Mouse (Mus musculus) forebrain, embryonic 12.5 days (tissue): ENCODE data around the gene Ankrd55. TPM values are rescaled to one million over a fixed set of nuclear protein-coding genes. Genes with fewer than 3 reads are reported as not detected.
"Not testable (repeated sequence)": the region's sequence is repeated elsewhere in the genome, so short reads cannot be mapped to it uniquely, and the experiment has no call there.

Experiments
- ATAC-seq: fragments of 200-750 bp; cut with Nextera tagmentation; 2 replicates; pipeline ENCODE4 v1.8.0; 2017; ENCODE audit warnings: moderate TSS enrichment; ENCODE audit not compliant: low FRiP score
- H3K27ac ChIP-seq: fragments of 300-500 bp; sonication (generic); 2 replicates; pipeline ENCODE4 v1.5.1; 2016; ENCODE audit warnings: mild to moderate bottlenecking
- H3K27me3 ChIP-seq: fragments of 300-500 bp; sonication (generic); 2 replicates; pipeline ENCODE4 v1.6.1; 2016; ENCODE audit warnings: mild to moderate bottlenecking
- H3K36me3 ChIP-seq: fragments of 300-500 bp; sonication (generic); replicated peaks from 2 replicates; pipeline ENCODE4 v1.6.1; 2016; ENCODE audit warnings: mild to moderate bottlenecking
- H3K4me1 ChIP-seq: fragments of 300-500 bp; sonication (generic); 2 replicates; pipeline ENCODE4 v1.6.1; 2016
- H3K4me2 ChIP-seq: fragments of 300-500 bp; sonication (generic); 2 replicates; pipeline ENCODE4 v1.6.1; 2016; ENCODE audit warnings: mild to moderate bottlenecking, moderate library complexity
- H3K4me3 ChIP-seq: fragments of 300-500 bp; sonication (generic); replicated peaks from 2 replicates; pipeline ENCODE4 v1.5.1; 2016; ENCODE audit warnings: mild to moderate bottlenecking
- H3K9ac ChIP-seq: fragments of 300-500 bp; sonication (generic); 2 replicates; pipeline ENCODE4 v1.6.1; 2016; ENCODE audit warnings: mild to moderate bottlenecking
- H3K9me3 ChIP-seq: fragments of 300-500 bp; sonication (generic); 2 replicates; pipeline ENCODE4 v1.6.1; 2016
- WGBS: fragments of 180-500 bp; shearing (Covaris S2); methylation state at CpG from one replicate; pipeline ENCODE4 v1.1.7; 2016; 5-methylcytosine and 5-hydroxymethylcytosine counted together
- polyA plus RNA-seq: library from polyadenylated mRNA; unstranded; fragments of >200 nt; fragmentation: Nextera tagmentation; extraction: Ambion mirVana; gene quantifications from 2 replicates; pipeline ENCODE4 v1.2.1, GENCODE M21; 2016

Gene Ankrd55
- polyA plus RNA-seq, 1 experiment from 2014 or later, result 1.0 TPM

DNA sequence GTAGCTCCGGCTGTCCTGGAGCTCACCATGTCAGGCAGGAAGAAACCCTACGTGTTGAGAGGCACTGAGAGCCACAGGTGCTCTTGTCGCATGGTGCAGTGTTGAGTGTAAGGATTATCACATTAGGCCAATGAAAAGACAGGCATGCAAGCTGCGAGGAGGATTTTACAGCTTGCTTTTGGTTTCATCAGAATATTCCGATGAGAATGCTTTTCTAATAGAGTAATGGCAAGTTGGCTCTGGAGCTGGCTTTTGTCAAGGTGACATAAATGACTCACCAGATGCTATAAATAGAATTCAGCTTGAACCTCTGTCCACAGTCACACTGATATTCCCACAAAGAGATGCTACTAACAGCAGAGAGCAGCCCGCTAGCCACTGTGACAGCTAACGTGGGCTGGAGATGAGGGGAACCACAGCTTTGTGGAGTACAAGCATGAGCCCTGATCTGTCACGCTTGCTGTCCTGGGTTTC is 137.0 kb downstream of the Ankrd55 start:
- H3K36me3 ChIP-seq, result no peaks in the 10 kb centered on the region
- no peak for ATAC-seq
- H3K4me1 ChIP-seq, result no peaks in the 10 kb centered on the region
- H3K9me3 ChIP-seq, result no peaks in the 10 kb centered on the region
- no peak overlapping the region for H3K9ac ChIP-seq
- H3K27me3 ChIP-seq, result no peaks in the 10 kb centered on the region
- H3K4me2 ChIP-seq, result no peak overlapping the region
- 79% methylated on average over 8 of the region's 8 CpGs for WGBS
- no peak overlapping the region for H3K4me3 ChIP-seq
- H3K27ac ChIP-seq, result no peak overlapping the region

- H3K4me3 ChIP-seq, result no peak overlapping the region
- no peak overlapping the region for H3K27ac ChIP-seq
- H3K27me3 ChIP-seq, result no peaks in the 10 kb centered on the region
- 82% methylated on average over 13 of the region's 13 CpGs for WGBS
- no peak overlapping the region for H3K4me2 ChIP-seq
- H3K9ac ChIP-seq, result no peak overlapping the region
- H3K36me3 ChIP-seq, result no peaks in the 10 kb centered on the region
- no peaks in the 10 kb centered on the region for H3K4me1 ChIP-seq
- no peaks in the 10 kb centered on the region for H3K9me3 ChIP-seq
- ATAC-seq, result no peak
Observed at GRCm38 (mm10) chr13:112426265-112427135, 138.2 kb downstream of the Ankrd55 start.

DNA sequence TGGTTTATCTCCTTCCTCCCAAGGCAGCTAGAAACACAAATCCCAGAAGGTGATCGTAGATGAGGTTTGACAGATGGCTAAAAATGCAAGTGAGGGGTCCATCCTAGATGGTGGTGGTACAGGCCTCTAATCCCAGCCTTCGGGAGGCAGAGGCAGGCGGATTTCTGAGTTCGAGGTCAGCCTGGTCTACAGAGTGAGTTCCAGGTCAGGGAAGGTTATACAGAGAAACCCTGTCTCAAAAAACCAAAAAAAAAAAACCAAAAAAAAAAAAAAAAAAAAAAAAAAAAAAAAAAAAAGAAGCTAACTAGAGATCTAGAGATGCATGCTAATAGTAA is 138.9 kb downstream of the Ankrd55 start:
- H3K27me3 ChIP-seq, H3K36me3 ChIP-seq, H3K4me2 ChIP-seq, ATAC-seq, H3K9ac ChIP-seq, H3K4me1 ChIP-seq, H3K4me3 ChIP-seq, H3K9me3 ChIP-seq, H3K27ac ChIP-seq: not testable (repeated sequence)
- 92% methylated on average over 4 of the region's 4 CpGs for WGBS

GRCm38 (mm10) chr13:112427521-112427920 is 139.3 kb downstream of the Ankrd55 start:
- H3K4me2 ChIP-seq, result no peak overlapping the region
- ATAC-seq, result no peak
- H3K27me3 ChIP-seq, result no peaks in the 10 kb centered on the region
- WGBS, result 90% methylated on average over 11 of the region's 15 CpGs
- no peaks in the 10 kb centered on the region for H3K36me3 ChIP-seq
- no peaks in the 10 kb centered on the region for H3K4me1 ChIP-seq
- no peak overlapping the region for H3K4me3 ChIP-seq
- no peak overlapping the region for H3K27ac ChIP-seq
- no peaks in the 10 kb centered on the region for H3K9me3 ChIP-seq
- no peak overlapping the region for H3K9ac ChIP-seq

DNA sequence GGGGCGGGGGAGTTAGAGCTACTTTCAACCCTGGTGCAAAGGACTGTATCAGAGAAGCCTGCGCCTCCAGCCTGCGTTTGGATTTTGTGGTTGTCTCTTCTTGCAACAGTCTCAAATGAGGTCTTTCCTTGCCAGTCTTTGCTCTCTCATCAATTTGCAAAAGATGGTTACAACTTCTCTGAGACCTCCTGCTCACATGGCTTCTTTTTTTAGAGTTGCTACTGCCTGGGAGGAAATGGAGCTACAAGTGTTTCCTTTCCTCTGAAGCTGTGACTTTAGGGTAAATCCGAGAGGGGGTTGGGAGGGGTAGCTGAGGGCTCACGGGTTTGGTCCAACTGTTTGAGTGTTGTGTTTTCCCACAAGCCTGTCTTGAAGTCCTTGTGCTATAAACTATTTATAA is 145.0 kb downstream of the Ankrd55 start:
- no peak overlapping the region for H3K4me2 ChIP-seq
- ATAC-seq, result no peak
- H3K4me1 ChIP-seq, result no peaks in the 10 kb centered on the region
- no peaks in the 10 kb centered on the region for H3K9me3 ChIP-seq
- H3K36me3 ChIP-seq, result no peaks in the 10 kb centered on the region
- WGBS, result 76% methylated on average over 5 of the region's 5 CpGs
- no peak overlapping the region for H3K4me3 ChIP-seq
- no peaks in the 10 kb centered on the region for H3K27me3 ChIP-seq
- H3K27ac ChIP-seq, result no peak overlapping the region
- no peak overlapping the region for H3K9ac ChIP-seq

Other genes starting within 250 kb of the Ankrd55 start
- 30.4 and 31.6 TPM in 2 replicates for gene Il6st, start 175.6 kb downstream of the Ankrd55 start, polyA plus RNA-seq